Mouse (Mus musculus): Measurements from ENCODE around the gene Ddit4.

Gene Ddit4

DNA sequence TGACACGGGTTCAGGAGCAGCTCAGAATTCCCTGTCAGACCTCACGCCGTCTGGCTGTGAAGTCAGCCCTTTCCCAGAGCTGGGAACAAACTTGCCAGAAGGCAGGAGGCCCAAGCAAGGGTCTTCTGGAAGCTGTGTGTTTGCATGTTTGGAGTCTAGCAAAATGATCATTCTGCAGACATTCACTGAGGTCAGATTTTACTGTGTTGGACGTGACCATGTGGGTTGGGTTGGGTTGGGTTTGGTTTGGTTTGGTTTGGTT is 51.5 kb downstream of the Ddit4 start:
- in situ Hi-C loops (cut with MboI, MseI): loop anchor here (5.0 to 25.0 kb wide), 5 partner anchors 102 to 845 kb away; partner anchors contain the start of genes Anapc16 (in 1 of the 2), Ascc1 (in 1 of the 2), Gm17455 (in 1 of the 2) and Psap (in 1 of the 2)

Measured in T-helper 17 cell (primary cell).